Mouse (Mus musculus) frontal cortex, postnatal 10 days (tissue): ENCODE measurements around the gene Gm12790.
"Not testable (repeated sequence)": the region's sequence is repeated elsewhere in the genome, so short reads cannot be mapped to it uniquely, and the experiment has no call there.

ENCODE experiments used
- DNase-seq, 2 experiments: peaks; one replicate each; pipeline ENCODE4 v3.0.0; 2022; ENCODE audit warnings: low spot score in 2 of 2, mixed read lengths in 1 of 2

The Gm12790 gene

GRCm38 (mm10) chr4:101980949-101981348 is at the start of gene Gm12790:
Gm12790 (minus strand) TSS chr4:101981049.
- not testable (repeated sequence) for DNase-seq

GRCm38 (mm10) chr4:102026619-102027018 is 45.8 kb upstream of the Gm12790 start:
- no peak for DNase-seq

- peak; percentile 13 to 65 for DNase-seq
Observed at GRCm38 (mm10) chr4:101998267-101998922, 17.5 kb upstream of the Gm12790 start.

DNA sequence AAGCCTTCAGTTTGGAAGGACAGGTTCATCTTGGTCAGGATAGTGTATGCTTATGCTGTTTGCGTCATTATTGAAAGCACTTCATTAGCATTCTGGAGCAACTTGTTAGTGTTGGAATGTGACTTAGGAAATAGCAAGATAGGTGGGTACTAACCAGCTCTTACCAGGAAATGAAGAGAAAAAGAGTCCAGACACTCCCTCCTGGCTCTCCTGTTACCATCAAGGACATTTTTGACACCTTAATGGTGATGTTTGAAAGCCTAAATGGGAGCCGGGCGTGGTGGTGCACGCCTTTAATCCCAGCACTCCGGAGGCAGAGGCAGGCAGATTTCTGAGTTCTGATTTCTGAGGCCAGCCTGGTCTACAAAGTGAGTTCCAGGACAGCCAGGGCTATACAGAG is 16.6 kb upstream of the Gm12790 start:
- DNase-seq, result no peak

- not testable (repeated sequence) for DNase-seq
Observed at GRCm38 (mm10) chr4:101986326-101986725, 5.5 kb upstream of the Gm12790 start, which contains the start of gene Gm12789. Gm12789 (plus strand) TSS chr4:101986626.

- no peak for DNase-seq
Observed at GRCm38 (mm10) chr4:101985678-101986077, 4.8 kb upstream of the Gm12790 start.

GRCm38 (mm10) chr4:101940107-101940506 is 40.7 kb downstream of the Gm12790 start, which contains the start of gene Gm12794:
Gm12794 (plus strand) TSS chr4:101940407.
- DNase-seq, result not testable (repeated sequence)
